Mouse (Mus musculus) right cerebral cortex, postnatal 4 days (tissue): ENCODE measurements around the gene Nfam1.
"Not testable (repeated sequence)": the region's sequence is repeated elsewhere in the genome, so short reads cannot be mapped to it uniquely, and the experiment has no call there.

Experiments
- DNase-seq: peaks from one replicate; pipeline ENCODE4 v3.0.0-alpha.2; 2022

Nfam1 gene

DNA sequence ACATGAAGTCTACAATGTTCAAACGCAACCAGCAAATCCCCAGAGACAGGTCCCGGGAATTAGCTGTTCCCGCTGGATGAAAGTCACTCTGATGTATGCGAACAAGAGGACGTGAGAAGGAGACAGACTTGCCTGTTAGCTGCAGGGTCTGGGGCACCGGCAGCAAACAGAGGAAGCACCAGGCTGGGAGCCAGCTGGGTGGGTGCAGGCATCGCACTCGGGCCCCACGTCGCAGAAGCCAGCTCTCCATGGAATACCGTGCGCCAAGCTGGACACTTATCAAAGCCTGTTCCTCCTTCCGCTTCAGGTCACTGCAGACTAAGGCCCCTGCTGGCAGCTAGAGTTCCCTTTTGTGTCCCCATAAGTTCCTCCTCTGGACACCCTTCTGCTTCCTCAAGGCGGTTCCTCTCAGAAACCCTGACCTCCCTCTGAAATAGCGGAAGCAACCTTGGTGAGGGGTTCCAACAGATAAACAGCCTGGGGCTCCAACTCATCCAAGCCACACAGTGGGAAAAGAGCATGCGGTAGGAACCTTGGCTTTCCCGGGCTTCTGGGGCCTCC, at the start of gene Nfam1:
Nfam1 (minus strand) TSS at position 326 of the 561 bp plus-strand sequence.
- no peak for DNase-seq

DNA sequence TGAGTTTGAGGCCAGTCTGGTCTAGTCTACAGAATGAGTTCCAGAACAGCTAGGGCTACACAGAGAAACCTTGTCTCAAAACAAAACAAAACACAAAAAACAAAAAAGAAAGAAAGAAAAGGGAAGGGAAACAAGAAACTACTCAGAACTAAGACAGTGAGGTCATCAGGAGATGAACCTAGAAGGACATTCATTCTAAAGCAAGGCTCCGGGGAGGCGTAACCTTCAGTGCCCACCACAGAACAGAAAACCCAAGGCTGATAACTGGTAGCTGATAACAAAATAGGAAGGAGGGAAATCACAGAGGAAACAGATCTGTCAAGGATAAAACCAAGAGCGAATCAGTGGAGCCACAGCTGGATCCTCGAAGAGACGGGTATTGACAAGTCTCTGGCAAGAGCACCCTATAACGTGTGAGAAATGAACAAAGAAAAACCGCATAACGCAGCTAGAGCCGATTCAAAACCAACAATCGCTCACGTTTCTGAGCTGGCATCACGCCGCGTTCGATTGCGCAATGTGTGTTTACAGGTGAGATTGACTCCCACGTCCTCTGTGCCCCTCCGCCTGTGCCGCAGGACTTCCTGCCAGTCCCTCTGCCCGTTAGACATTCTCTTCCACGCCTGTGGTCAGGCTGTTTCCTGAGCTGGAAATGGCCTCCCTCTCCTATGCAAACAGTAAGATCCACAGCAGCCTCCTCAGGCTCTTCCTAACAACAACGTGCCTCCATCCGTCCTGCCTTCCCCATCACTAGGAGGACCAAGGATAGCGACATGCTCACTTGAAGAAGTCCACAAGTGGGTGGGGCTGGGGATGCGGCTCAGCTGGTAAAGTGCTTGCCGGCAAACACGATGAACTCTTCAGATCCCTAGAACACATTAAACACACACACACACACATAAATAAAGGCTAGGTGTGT, 42.8 kb upstream of the Nfam1 start:
- DNase-seq, result no peak

DNA sequence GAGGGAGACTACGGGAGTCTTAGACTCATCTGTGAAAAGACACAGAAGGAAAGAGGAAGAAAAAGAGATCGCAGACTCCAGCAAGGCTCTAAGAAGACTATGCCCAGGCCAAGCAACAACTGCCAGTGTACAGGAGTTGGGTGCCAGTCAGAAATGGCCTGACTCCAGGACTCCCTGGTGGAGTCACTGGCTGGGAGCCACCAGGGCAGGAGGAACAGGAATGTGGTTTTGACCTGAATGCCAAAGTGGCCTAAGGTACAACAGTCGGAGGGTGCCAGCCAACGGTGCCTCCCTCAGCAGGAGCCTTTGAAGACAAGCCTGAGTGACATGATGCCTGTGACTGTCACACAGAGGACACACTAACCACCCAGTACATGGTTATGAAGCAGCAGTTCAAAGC, 41.1 kb upstream of the Nfam1 start:
- DNase-seq, result no peak

DNA sequence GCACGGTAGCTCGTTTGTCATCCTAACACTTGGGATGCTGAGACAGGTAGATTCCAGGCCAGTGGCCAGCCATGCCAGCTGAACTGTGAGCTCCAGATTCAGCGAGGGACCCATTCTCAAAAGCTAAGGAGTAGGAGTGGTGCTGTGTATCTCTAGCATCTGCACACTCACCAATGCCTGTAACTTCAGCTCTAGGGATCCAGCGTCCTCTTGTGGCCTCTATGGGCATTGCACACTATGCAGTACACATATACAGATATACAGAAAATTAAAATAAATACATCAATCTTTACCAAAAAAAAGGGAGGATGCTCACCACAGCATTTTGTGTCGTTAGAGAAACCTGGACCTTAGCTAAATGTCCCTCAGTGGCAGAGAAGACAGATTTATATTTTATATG, 38.6 kb upstream of the Nfam1 start:
- no peak for DNase-seq

DNA sequence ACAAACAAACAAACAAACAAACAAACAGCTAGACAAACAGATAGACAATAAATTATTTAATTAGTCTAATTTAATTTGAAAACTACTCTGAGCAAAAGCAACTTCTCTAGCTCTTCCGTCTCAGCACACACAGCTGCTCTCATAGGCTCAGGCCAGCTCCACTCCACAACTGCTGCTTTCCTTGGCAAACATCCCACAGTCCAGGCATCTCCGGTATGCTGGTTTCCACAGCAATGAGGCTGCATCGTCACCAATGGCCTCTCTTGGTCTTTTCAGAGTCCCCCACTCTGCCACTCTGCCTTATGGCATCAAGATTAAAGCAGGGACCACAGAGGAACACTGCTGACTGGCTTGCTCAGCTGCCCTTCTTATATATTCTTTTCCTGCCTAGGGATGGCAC, 37.8 kb upstream of the Nfam1 start:
- no peak for DNase-seq

DNA sequence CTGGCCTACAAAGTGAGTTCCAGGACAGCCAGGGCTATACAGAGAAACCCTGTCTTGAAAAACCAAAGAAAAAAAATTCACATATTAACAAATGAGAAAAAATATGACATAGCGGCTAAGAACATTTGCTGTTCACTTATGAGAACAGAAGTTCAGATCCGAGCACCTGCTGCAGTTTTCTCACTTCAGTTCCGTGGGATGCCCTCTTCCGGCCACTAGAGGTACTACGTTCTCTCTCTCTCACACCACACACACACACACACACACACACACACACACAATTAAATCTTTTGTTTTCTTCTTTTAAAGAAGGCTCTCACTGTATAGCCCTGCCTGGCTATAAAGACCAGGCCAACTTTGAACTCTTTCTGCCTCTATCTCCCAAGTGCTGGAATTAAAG, 35.2 kb upstream of the Nfam1 start:
- no peak for DNase-seq

DNA sequence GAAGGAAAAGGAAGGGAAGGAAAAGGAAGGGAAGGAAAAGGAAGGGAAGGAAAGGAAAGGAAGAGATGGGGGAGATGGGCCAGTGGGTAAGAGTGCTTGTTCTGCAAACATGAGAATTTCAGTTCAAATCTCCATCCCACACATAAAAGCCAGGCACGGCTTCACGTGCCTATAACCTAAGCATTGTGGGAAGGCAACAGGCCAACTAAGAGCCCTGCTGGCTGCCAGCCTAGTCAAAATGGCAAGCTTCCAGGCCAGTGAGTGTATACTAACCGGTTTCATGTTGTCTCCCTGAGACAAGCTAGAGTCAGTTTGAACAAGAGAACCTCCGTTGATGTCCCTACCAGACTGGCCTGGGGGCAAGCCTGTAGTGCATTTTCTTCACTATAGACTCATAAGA, 32.4 kb upstream of the Nfam1 start:
- DNase-seq, result peak; percentile 52

DNA sequence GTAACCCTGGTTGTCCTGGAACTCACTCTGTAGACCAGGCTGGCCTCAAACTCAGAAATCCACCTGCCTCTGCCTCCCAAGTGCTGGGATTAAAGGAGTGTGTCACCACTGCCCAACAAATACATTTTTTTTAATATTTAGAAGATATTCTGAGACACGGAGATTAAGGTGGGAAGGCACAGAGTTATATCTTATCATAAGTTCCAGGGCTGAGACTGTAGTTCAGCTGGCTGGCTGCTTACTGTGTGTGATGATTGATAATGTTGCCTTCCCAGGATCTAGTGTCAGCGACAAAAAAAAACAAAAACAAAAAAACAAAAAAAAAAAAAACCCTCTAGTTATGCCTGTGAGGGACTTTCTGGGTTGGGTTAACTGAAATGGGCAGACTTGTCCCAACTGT, 29.5 kb upstream of the Nfam1 start:
- not testable (repeated sequence) for DNase-seq

DNA sequence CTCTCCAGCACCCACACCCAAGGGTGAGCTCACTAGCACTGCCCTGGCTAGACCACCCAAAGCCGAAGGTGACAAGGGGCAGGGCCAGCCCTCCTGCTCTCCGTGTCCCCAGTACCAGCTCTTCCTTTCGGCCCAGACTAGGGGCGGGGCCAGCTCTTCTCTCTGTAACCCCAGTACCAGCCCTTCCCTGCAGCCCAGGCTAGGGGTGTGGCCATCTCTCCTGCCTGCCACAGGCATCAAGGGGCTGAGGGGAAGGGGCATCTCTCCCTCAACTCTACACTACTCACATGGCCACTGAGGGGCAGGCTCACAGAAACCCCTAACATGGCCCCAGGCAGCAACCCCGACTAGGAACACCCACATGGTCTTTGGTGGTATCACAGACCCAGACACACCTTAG, 28.6 kb upstream of the Nfam1 start:
- no peak for DNase-seq

DNA sequence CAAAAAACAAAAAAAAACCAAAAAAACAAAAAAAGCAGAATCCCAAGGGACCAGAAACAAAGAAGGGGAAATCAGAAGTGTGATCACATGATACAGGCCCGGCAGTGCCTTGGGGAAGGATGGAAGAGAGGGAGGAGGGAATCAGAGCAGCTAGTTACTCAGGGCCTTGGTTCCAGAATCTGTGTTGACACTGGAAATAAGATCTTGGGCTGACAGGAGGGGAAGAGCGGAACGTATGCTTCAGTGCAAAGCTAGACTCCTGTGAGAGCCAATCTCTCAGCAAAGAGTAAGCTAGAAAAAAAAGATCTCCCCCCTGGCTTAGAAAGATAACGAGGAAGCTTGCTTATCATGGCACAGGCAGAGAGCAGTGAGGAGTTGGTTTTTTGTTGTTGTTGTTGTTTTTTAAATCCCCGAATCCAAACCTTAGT, 26.1 kb upstream of the Nfam1 start:
- DNase-seq, result no peak

DNA sequence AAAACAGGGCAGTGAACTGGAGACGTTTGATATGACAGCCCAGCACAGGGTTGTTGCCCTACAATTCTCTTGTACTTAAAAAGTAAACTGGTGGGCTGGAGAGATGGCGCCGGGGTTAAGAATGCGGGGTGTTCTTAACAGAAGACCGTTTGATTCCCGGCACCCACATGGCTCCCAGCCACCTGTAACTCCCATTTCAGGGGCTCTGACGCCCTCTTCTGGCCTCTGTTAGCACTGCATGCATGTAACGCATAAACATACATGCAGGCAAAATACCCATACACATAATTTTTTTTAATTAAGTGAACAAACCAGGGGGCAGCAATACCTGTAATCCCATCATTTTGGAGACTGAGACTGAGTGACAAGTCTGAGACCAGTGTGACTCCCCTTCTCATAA, 24.4 kb upstream of the Nfam1 start:
- DNase-seq, result peak; percentile 62

DNA sequence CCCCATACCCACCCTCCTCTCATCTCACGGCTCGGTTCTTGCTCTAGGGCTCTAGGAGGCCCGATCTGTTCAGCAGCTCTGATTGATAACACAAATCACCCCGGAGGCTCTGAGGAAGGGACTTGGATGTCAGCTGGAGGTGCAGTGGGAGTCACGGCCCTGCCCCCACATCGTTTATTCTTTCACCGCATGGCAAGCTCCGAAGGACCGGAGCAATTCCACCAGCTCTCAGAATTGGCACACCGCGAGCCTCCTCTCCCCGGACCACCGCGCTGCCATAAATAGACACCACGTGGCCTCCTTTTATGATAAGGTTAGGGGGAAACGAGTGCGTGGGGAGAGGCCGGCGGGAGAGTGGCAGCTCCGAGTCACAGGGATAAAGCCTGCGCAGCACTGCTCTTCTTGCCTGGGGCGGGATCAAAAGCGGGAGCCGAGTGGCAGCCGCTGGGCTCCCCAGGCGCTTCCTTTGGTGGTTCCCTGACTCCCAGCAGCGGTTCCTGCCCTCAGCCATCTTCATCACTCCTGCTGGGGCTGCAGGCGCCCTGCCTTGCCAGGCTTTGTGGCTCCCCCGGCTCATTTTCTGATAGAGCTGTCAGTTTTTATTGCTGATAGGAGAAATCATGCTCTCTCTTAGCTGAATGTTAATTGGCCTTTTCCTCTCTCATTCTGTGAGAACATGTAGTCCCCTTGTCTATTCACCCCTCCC, 23.4 kb upstream of the Nfam1 start:
- DNase-seq, result peak; percentile 56

DNA sequence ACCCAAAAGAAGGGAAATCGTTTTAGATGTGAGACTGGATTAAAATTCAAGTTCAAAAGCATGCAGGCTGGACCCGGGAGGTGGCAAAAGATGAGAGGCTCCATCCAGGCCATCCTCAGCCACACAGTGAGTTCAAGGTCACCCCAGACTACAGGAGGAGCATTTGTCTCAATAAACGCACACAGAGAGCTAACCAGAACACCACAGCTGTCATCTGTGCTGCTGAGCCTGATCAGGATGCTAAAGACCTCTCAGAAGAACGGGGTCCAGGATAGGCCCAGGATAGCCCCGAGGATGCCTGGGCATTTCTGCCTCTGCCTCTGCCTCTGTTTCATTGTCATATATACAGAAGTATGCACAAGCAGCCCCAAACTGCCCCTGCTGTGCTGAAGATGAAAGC, 22.5 kb upstream of the Nfam1 start:
- no peak for DNase-seq

DNA sequence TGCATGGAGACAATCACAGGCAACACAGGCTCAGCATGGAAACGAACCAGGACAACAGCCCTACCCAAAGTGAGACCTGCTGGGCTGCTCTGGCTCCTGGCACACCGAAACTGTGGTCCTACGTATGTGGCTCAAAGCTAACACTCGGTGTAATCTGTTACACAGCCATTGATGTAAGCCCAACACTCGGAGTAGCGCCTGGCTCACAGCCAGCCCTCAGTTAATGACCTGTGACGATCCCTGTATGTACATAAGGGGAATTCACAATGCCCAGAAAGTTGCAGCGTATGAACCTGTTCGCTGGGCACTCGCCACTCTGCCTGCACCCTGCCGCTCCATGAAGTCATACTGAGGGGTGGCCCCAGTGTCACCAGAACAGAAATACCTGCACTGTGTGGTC, 20.2 kb upstream of the Nfam1 start:
- no peak for DNase-seq

DNA sequence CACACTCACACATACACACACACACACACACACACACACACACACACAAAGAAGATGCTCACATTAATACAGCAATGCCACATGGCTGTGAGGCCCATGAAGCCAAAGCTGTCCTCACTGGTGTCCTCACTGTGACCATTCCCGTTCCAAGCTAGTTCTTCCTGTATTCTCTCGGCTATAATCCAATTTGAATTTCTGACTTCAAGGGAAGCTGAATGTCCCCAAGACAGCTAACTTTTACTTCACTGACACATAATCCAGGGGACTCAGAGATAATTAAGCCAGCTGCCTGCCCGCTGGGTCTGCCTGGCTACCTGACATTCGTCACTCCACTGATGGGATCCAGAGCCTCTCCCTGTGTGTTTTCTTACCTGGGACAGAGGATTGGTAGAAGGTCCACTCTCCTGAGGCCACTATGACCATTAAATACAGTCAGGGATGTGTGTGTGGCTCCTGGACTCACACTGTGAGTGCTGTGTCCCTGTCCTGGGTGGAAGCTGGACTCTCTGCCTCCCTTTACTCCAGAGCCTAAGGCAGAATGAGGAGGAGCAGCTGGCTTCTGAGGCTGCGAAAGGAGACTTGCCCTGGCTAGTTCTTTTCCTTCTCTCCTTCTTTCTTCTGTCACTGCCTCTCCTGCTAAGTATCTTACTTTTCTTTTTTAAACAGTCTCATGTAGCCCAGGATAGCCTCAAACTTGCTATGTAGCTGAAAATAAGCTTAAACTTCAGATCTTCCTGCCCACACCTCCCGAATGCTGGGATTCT, 19.4 kb upstream of the Nfam1 start:
- no peak for DNase-seq

DNA sequence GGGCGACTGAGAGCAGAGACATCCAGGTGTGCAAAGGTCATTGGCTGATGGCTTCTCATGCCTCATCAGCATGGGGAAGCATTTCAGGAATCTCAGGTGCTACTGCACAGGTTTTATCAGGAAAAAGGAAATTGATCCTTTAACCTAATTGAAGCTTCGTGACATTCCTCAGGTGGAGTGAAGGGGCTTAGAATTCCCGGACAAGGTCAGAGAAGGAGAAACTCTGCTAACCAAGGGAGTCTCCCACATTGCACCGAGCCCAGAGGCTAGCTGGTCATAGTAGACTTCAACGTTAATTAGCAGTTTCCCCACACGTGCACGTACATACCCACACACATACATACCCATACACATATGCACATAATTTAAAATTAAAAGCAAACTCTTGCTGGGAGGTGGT, 13.6 kb upstream of the Nfam1 start:
- no peak for DNase-seq

DNA sequence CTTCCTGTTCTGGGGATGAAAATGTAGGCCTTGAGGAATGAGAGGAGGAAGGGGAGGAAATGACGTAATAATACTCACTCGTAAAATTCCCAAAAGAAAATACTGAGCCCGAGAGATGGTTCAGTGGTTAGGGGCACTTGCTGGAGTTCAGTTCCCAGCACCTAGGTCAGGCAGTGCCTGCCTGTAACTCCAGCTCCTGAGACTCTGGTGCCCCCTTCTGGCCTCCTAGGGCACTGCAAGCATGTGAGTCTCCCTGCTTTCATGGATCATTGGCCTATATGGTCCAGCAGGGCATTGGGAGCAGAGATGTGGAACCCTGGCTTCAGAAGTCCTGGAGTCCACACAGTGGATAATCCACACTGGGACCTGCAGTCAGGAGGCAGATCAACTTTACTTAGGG, 13.2 kb upstream of the Nfam1 start:
- no peak for DNase-seq

DNA sequence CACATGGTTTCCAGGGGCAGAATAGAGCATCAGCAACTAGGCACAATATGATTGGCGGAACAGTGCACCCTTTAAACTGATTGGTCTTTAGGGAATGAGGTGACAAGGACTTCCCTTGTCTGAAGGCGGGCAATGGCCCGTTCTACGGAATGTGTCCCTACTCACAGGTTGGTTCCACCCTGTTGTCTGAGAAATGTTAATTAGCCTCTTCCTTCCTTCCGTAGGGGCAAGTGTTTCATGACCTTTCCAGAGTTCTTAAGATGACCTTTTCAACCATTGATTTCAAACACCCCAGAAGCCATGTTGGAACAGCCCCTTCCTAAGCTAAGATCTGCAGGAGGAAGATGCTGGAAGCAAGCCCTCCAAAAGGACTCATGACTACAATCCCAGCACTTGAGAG, 12.5 kb upstream of the Nfam1 start:
- not testable (repeated sequence) for DNase-seq

DNA sequence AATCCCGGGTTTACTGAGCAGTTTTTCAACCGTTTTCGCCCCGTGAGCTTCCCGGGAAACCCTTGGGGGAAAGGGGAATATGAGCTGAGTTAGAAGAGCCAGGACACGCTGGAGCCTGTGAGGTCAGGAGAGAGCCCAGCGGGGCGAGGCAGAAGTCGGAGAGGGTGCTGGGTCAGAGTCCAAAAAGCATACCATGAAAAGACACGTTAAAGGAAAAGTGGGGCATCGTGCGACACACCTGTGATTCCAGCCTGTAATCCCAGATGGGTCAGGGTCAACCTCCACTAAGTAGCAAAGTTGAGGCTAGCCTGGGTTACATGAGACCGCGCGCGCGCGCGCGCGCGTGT, 10.2 kb upstream of the Nfam1 start:
- DNase-seq, result no peak

DNA sequence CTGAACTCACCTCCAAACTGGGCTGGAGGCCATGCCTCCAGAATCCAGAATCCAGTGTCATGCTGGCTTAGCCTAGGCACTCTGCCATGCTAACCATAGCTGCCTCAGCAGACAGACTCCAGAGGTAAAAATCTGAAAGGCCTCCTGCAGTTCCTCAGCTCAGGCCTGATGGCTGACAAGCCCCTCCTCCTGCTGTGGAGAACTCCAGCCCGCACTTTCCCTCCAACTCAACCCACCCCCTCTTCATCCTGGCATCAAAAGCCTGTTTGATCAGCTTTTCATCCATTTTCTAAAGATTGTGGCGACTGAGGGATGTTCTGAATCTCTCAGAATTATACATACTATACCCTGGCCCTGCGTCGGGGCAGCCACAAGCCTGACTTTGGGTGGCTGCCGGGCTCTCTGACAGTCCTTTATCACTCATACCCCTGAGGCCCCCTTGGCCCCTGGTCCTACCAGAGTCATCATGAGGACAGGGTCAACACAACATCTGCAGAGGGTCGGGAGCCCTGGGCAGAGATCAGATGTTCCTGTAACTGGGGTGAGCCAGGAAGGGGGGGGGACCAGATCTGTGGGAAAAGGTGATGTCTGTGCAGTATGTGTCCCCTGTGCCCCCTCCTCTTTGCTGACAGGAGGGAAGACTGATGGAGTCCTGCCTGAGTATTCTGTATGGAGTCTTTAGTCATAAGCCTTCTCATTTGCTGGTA, 9.7 kb upstream of the Nfam1 start:
- DNase-seq, result peak; percentile 49

DNA sequence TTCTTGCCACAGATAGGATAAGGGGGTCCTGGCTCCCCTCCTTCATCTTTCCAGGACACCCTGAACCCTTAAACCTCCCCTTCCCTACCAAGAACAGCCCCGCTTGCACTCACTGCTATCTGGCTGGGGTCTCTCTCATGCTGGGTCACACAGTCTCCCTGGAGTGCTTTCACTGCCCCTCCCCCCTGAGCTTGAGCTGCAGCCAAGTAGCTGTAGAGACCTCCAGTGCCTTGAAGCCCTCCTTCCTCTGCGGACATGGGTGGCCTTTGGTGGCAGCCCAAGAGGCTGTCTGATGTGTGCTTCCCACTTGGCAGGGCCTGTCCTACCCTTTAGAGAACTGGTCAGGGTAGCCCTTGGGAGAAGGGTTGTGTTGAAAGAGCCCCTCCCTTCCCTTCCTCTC, 7.0 kb upstream of the Nfam1 start:
- no peak for DNase-seq

DNA sequence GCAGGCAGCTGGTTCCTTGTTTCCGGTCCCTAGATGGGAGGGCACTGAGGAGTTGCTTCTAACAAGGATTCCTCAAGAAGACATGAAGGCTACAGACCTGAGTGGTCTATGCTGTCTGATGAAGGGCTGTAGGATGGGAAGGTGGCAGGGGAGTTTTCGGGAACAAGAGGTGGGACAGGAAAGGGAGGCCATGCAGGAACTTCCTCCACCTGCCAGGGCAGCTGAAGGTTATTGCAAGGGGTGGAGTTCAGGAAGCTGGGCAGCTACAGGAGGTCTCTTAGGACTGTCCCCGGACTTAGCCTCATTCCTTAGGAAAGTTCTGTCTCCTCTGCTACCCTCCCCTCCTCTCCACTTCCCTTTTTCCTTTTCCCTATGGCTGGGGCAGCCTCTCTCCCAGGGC, 5.7 kb upstream of the Nfam1 start:
- no peak for DNase-seq
